Mouse (Mus musculus) 3134 (cell line): ENCODE results near the gene H2al1a.
"Not testable (repeated sequence)": the region's sequence is repeated elsewhere in the genome, so short reads cannot be mapped to it uniquely, and the experiment has no call there.

ENCODE experiments used
- DNase-seq: peaks from one replicate; pipeline ENCODE4 v3.0.0-alpha.2; 2011; ENCODE audit warnings: low spot score; ENCODE audit not compliant: insufficient read length; ENCODE audit errors: extremely low read depth

Gene H2al1a

DNA sequence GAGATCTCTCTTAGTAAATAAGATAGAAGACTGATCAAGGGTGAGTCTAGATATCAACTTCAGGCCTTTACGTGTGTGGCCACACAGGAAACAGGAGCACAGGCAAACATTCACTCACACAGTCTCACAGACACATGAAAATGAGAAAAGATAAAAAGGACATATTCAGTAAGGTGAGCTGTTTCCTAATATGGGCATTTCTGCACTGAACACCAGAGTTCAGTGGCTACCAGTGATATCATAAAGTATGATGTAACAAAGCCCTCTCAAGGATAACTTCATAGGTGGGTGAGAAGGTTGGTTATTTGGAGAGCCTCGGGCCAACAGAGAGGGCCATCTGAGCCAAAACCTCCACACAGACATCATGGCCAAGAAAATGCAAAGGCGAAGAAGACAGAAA is at the start of gene H2al1a:
TSS of gene H2al1a (plus strand) at position 301 of the 400 bp plus-strand sequence.
- DNase-seq, result not testable (repeated sequence)

- DNase-seq, result no peak
Observed at GRCm38 (mm10) chrX:11250155-11250554, 48.9 kb upstream of the H2al1a start.

- no peak for DNase-seq
Observed at GRCm38 (mm10) chrX:11254062-11254461, 45.0 kb upstream of the H2al1a start.

DNA sequence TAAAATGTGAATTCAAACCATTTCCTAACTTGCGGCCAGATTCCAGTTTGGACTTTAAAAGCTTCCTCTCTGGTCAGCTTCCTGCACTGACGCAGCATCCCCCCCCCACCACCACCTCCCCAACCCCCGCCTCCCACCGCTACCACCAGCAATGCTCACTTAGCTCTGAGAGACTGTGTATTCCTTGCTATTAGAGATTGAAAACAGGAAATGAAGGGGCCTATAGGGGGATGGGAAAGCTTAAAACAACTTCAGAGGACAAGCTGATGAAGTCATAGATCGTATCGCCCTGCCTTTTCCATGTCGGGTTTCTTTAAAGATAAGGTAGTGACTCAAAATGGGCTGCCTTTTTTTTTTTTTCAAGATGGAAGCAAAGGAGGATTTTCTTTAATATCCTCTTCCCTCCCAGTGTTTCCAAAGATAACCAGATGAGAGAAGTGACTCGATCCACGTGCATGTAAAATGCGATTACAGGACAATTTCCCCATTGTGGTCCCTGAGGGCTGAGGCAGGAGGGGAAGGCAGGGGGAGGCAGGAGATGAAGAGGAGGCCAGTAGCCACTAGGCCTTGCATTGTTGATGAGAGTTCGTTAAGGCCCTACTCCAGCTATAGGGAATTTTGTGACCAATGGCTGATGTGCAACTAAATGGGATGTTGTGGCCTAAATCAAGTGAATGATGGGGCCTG is 44.4 kb upstream of the H2al1a start:
- DNase-seq, result no peak

DNA sequence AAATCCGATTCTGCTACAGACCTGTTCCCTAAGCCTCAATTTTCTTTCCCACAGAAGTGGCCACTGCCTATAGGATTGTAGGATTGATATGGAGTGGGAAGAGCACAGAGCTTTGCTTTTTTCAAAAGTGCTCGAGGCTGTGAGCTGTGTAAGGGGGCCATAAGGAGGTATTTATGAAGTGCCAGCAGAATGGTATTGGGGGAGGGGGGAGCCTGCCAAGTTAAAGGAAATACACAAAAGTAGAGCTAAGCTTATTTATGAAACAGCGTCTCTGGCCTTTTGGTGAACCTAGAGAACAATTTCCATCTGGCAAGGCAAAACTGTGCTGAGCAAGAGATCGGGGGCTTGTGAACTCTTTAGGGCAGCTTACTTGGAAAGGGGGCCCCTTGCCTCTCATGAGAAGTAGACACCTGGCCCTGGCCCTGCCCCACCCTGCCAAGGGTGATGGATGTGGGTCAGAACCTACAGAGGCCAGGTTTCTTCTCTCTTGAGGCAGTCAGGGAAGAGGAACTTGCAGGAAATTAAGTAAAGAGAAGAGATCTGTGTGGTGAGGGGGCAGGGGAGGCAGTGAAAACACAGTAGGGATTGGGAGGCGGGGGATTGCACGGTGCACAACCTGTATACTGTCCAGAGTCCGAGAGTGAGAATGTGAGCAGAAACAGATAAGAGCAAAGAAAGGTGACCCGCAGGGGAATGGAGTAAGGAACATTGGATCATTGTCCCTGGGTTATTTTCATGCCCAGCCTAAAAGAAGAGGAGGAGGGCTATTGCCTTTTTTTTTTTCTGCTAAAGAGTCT is 43.3 kb upstream of the H2al1a start:
- no peak for DNase-seq

DNA sequence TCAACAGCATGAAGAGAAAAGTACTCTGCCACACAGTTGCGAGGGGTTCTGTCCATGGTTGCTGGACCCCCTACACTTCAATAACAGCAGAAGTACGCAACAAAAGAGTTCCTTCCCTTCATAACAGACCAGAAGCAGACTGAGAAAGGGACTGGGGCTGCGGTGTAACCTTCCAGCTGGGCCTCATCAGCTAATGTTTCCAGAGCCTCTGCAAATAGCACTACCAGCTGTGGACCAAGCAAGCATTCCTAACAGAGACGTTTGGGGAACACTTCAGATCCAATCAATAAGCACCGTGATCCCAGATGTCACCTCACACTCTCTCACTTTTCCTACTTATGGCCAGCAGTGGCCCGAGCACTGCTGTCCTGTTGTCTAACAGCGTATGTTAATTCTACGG is 34.1 kb upstream of the H2al1a start:
- DNase-seq, result no peak

DNA sequence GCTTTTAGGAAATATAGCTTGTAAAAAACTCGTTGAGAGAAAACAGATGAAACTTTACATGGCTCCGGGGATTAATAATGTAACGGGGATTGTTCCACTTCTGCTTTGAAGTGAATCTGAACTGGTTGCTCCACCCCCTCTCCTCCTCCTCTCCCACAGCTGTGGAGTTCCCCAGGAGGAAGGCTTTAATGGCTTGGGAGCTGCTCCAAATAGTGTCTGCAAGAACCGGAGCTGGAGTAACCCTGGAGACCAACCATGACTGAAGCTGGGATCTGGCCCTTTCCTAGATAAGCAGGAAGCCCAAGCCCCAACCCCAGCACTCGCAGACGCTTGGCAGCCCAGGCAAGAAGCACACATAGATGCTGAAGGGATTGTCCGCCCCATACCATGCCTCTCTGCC is 31.3 kb upstream of the H2al1a start:
- DNase-seq, result no peak

DNA sequence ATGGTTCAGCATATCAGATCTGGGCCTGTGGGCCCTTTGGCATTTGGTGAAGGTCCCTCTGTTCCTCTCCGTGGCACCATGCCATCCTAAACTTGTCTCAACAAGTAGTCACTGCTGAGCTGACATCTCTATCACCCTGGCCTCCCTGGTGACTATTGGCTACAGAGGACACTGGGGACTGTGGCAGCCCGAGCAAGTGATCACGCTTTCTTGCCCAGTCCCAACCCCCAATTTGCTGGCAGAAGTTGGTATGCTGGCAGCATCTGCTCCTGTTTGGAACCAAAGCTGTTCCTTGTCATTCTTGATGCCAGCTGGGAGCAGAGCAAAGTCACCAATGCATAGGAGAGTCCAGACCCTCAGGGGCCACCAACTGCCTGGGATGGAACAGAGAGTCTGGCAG is 30.0 kb upstream of the H2al1a start:
- DNase-seq, result no peak

GRCm38 (mm10) chrX:11273190-11273589 is 25.9 kb upstream of the H2al1a start:
- DNase-seq, result no peak

DNA sequence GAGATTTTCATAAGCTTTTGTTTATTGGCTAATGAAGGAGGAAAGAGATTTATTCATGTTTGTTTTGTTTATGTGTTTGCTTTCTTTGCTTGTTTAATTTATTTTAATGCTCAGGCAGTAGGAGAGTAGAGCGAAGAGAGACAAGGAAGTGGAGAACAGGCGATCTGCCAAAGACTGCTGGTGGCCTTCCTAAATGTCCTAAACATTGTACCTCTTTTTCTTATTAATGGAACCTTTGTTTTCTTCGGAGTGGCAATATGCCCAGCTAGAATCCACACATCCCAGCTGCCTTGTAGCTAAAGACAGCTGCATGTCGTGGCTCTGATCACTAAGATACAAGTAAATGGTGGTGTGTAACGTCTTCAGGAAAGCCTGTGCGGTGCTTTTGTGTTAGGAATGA is 22.0 kb upstream of the H2al1a start:
- DNase-seq, result no peak

DNA sequence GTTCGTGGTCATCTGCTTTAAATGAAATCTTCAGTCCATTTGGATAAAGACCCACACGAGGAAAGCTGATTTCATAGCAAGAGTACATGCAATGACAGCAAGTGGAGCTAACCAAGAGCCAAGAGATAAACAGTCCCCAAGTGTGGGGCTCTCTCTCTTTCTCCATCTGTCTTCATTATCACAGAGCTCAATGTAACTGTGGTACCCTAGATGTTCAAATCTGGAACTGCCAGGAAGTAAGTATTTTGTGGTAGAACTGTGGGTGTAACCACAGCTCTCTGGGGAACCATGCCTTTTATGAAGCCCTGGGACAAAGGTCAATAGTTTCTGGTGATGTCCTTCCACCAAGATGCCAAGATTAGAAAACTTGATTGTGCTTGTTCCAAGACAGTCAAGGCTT is 18.3 kb upstream of the H2al1a start:
- DNase-seq, result no peak

- DNase-seq, result no peak
Observed at GRCm38 (mm10) chrX:11288306-11288882, 10.7 kb upstream of the H2al1a start.

DNA sequence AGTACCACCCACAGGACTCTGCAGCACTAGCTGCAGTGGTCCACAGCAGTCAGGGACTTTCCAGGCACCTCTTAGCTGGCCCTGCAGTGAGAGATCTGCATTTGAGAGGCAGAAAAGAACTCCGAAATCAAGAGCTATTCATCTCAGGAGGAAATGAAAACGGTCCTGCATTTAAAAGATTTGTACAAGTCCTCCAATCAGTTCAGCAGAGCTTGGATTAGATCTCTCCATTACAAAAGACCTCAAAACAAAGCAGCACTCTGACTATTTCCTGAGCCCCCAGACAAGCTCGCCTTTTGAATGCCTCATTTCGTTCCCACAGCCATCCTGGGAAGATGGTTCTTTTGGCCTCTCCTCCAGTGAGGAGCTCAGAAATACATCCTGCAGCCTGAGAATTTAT is 9.8 kb upstream of the H2al1a start:
- DNase-seq, result no peak

DNA sequence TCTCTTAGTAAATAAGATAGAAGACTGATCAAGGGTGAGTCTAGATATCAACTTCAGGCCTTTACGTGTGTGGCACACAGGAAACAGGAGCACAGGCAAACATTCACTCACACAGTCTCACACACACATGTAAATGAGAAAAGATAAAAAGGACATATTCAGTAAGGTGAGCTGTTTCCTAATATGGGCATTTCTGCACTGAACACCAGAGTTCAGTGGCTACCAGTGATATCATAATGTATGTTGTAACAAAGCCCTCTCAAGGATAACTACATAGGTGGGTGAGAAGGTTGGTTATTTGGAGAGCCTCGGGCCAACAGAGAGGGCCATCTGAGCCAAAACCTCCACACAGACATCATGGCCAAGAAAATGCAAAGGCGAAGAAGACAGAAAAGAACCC is 3.1 kb downstream of the H2al1a start, which contains the start of gene H2al1b:
TSS of gene H2al1b (plus strand) at position 301 of the 400 bp plus-strand sequence.
- DNase-seq, result not testable (repeated sequence)

GRCm38 (mm10) chrX:11305355-11305754 is 6.3 kb downstream of the H2al1a start, which contains the start of gene H2al1c:
TSS of gene H2al1c (plus strand) at chrX:11305655.
- not testable (repeated sequence) for DNase-seq

DNA sequence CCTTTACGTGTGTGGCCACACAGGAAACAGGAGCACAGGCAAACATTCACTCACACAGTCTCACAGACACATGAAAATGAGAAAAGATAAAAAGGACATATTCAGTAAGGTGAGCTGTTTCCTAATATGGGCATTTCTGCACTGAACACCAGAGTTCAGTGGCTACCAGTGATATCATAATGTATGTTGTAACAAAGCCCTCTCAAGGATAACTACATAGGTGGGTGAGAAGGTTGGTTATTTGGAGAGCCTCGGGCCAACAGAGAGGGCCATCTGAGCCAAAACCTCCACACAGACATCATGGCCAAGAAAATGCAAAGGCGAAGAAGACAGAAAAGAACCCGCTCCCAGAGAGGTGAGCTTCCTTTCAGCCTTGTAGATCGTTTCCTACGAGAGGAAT is 9.5 kb downstream of the H2al1a start, which contains the start of gene H2al1d:
TSS of gene H2al1d (plus strand) at position 301 of the 400 bp plus-strand sequence.
- DNase-seq, result not testable (repeated sequence)

DNA sequence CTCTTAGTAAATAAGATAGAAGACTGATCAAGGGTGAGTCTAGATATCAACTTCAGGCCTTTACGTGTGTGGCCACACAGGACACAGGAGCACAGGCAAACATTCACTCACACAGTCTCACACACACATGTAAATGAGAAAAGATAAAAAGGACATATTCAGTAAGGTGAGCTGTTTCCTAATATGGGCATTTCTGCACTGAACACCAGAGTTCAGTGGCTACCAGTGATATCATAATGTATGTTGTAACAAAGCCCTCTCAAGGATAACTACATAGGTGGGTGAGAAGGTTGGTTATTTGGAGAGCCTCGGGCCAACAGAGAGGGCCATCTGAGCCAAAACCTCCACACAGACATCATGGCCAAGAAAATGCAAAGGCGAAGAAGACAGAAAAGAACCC is 12.6 kb downstream of the H2al1a start, which contains the start of gene H2al1e:
TSS of gene H2al1e (plus strand) at position 301 of the 400 bp plus-strand sequence.
- not testable (repeated sequence) for DNase-seq

DNA sequence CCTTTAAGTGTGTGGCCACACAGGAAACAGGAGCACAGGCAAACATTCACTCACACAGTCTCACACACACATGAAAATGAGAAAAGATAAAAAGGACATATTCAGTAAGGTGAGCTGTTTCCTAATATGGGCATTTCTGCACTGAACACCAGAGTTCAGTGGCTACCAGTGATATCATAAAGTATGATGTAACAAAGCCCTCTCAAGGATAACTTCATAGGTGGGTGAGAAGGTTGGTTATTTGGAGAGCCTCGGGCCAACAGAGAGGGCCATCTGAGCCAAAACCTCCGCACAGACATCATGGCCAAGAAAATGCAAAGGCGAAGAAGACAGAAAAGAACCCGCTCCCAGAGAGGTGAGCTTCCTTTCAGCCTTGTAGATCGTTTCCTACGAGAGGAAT is 15.8 kb downstream of the H2al1a start, which contains the start of gene H2al1f:
TSS of gene H2al1f (plus strand) at position 301 of the 400 bp plus-strand sequence.
- not testable (repeated sequence) for DNase-seq

DNA sequence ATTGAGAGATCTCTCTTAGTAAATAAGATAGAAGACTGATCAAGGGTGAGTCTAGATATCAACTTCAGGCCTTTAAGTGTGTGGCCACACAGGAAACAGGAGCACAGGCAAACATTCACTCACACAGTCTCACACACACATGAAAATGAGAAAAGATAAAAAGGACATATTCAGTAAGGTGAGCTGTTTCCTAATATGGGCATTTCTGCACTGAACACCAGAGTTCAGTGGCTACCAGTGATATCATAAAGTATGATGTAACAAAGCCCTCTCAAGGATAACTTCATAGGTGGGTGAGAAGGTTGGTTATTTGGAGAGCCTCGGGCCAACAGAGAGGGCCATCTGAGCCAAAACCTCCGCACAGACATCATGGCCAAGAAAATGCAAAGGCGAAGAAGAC is 18.9 kb downstream of the H2al1a start, which contains the start of gene H2al1g:
TSS of gene H2al1g (plus strand) at position 301 of the 400 bp plus-strand sequence.
- not testable (repeated sequence) for DNase-seq

GRCm38 (mm10) chrX:11321192-11321591 is 22.1 kb downstream of the H2al1a start, which contains the start of gene H2al1h:
TSS of gene H2al1h (plus strand) at chrX:11321492.
- DNase-seq, result not testable (repeated sequence)

- not testable (repeated sequence) for DNase-seq
Observed at GRCm38 (mm10) chrX:11324359-11324758, 25.3 kb downstream of the H2al1a start, which contains the start of gene H2al1i. TSS of gene H2al1i (plus strand) at chrX:11324659.
